Mouse (Mus musculus): ENCODE data around the gene Adck2. TPM values are rescaled to one million over a fixed set of nuclear protein-coding genes. Genes with fewer than 3 reads are reported as not detected.

Adck2 gene
- polyA plus RNA-seq, 1 experiment from 2014 or later: 14.9 TPM

Other genes with a start within 250 kb of the Adck2 start
- 34.5 and 43.5 TPM in 2 replicates for gene Slc37a3, start 196.2 kb upstream of the Adck2 start, polyA plus RNA-seq (2014; fragmentation: Nextera tagmentation; extraction: Ambion mirVana)
- 0.64 and 0.96 TPM in 2 replicates for gene Rab19, start 192.7 kb upstream of the Adck2 start, polyA plus RNA-seq (2014; fragmentation: Nextera tagmentation; extraction: Ambion mirVana)
- gene Mkrn1, start 153.4 kb upstream of the Adck2 start, polyA plus RNA-seq (2014; fragmentation: Nextera tagmentation; extraction: Ambion mirVana): 33.2 and 34.5 TPM in 2 replicates
- 21.5 and 24.8 TPM in 2 replicates for gene Dennd2a, start 16.0 kb upstream of the Adck2 start, polyA plus RNA-seq (2014; fragmentation: Nextera tagmentation; extraction: Ambion mirVana)
- gene Gm42420, start 11.9 kb downstream of the Adck2 start, polyA plus RNA-seq (2014; fragmentation: Nextera tagmentation; extraction: Ambion mirVana): 1.4 and 1.9 TPM in 2 replicates
- 524 and 555 TPM in 2 replicates for gene Ndufb2, start 18.7 kb downstream of the Adck2 start, polyA plus RNA-seq (2014; fragmentation: Nextera tagmentation; extraction: Ambion mirVana)
- 11.4 and 13.5 TPM in 2 replicates for gene Braf, start 151.6 kb downstream of the Adck2 start, polyA plus RNA-seq (2014; fragmentation: Nextera tagmentation; extraction: Ambion mirVana)
- 215 and 220 TPM in 2 replicates for gene Mrps33, start 237.1 kb downstream of the Adck2 start, polyA plus RNA-seq (2014; fragmentation: Nextera tagmentation; extraction: Ambion mirVana)